Mouse (Mus musculus) limb, embryonic 11.5 days (tissue): ENCODE measurements around the gene Psmd3. TPM values are rescaled to one million over a fixed set of nuclear protein-coding genes. Genes with fewer than 3 reads are reported as not detected.

ENCODE experiments used
- ATAC-seq: fragments of 200-750 bp; cut with Nextera tagmentation; 2 replicates; pipeline ENCODE4 v1.8.0; 2017; ENCODE audit warnings: low read depth; ENCODE audit not compliant: insufficient number of reproducible peaks, low FRiP score, low TSS enrichment
- DNase-seq: peaks from one replicate; pipeline ENCODE4 v3.0.0-alpha.2; 2015; ENCODE audit warnings: low spot score
- H3K27ac ChIP-seq: fragments of 300-500 bp; sonication (generic); replicated peaks from 2 replicates; pipeline ENCODE4 v1.5.1; 2014; ENCODE audit warnings: low read depth, mild to moderate bottlenecking, low read length
- H3K27me3 ChIP-seq: fragments of 300-500 bp; sonication (generic); 2 replicates; pipeline ENCODE4 v1.6.1; 2014; ENCODE audit warnings: mild to moderate bottlenecking, low read length, mixed read lengths; ENCODE audit not compliant: control insufficient read depth, insufficient read depth
- H3K36me3 ChIP-seq: fragments of 300-500 bp; sonication (generic); 2 replicates; pipeline ENCODE4 v1.6.1; 2014; ENCODE audit warnings: mild to moderate bottlenecking, low read length, moderate library complexity, mixed read lengths; ENCODE audit not compliant: control insufficient read depth, insufficient read depth
- H3K4me1 ChIP-seq: fragments of 300-500 bp; sonication (generic); 2 replicates; pipeline ENCODE4 v1.6.1; 2014; ENCODE audit warnings: low read length, mixed read lengths; ENCODE audit not compliant: control insufficient read depth, insufficient read depth
- H3K4me2 ChIP-seq: fragments of 300-500 bp; sonication (generic); 2 replicates; pipeline ENCODE4 v1.6.1; 2014; ENCODE audit warnings: low read depth, mild to moderate bottlenecking, moderate library complexity; ENCODE audit not compliant: severe bottlenecking
- H3K4me3 ChIP-seq: fragments of 300-500 bp; sonication (generic); 2 replicates; pipeline ENCODE4 v1.5.1; 2014; ENCODE audit warnings: low read depth, low read length
- H3K9ac ChIP-seq: fragments of 300-500 bp; sonication (generic); 2 replicates; pipeline ENCODE4 v1.6.1; 2014; ENCODE audit warnings: mild to moderate bottlenecking, low read length
- H3K9me3 ChIP-seq: fragments of 300-500 bp; sonication (generic); 2 replicates; pipeline ENCODE4 v1.6.1; 2016; ENCODE audit warnings: low read length; ENCODE audit not compliant: control insufficient read depth
- WGBS: fragments of 180-500 bp; shearing (Covaris S2); extraction: QIAGEN DNeasy Blood & Tissue Kit; methylation state at CpG from one replicate; pipeline ENCODE4 v1.1.7; 2014; 5-methylcytosine and 5-hydroxymethylcytosine counted together
- polyA plus RNA-seq: library from polyadenylated mRNA; unstranded; fragments of >200 nt; fragmentation: Nextera tagmentation; extraction: Ambion mirVana; gene quantifications from 2 replicates; pipeline ENCODE4 v1.2.1, GENCODE M21; 2014

The Psmd3 gene
- polyA plus RNA-seq, 1 experiment from 2014 or later: 187 TPM

DNA sequence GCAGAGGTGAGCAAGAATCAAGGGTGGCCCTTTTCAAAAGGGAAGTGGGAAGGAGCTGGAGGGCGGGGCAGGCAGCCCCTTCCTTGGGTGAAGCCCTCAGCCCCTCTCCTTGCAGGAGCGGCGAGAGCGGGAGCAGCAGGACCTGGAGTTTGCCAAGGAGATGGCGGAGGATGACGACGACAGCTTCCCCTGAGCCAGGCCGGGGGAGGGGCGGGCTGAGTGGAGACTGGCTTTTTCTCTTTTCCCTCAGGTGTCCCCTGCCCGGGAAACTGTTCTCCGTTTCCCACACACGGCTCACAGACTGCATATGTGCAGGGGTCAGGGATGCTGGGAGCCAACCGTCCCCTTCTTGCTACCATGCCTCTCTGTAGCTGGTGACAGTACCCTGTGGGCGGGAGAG is 13.1 kb downstream of the Psmd3 start:
- Histone ChIP-seq H3K36me3 (peaks cover 32% of the 10 kb centered on the region; the same call in 1 of the 2 replicates), H3K4me1 (no peaks in the 10 kb centered on the region), H3K9ac (no peak overlapping the region), H3K9me3 (no peaks in the 10 kb centered on the region), H3K4me3 (no peak overlapping the region), H3K27me3 (no peaks in the 10 kb centered on the region), H3K27ac (no peak overlapping the region), H3K4me2 (no peak overlapping the region)
- DNase-seq (no peak), ATAC-seq (no peak)
- WGBS: 73% methylated on average over 14 of the region's 14 CpGs

DNA sequence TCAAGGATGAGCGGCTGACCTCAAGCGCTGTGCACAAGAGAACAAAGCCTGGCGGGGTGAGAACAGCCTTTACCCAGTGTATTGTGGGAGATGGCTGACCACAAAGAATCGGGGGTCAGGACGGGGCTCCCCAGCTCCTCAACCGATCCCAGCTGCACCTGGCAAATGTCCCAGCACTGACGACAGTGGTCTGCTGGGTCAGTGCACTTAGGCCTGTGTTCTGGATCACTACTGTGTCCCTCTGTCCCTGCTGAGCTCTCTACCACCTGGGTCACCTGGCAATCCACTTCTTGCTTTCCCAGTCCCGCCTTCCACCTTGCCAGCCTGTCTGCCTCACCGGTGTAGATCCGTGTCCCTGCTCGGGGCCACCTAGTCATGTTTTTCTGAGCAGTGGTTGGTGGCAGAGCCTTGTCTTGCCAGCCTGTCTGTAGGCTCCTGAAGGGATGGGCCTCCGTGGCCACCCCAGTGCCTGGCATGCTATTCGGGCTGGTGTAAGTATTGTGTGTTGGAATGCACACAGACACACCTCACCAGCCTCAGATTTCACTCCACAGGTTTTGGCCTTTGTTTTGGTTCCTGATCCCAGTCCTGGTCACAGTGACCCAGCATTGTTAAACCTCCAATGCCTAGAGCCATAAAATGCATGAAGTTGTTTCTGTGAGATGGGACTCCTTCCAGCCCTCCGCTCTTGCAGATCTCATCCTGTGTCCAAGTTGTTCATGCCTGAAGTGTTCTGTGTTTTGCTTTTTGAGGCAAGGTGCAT is 14.3 kb downstream of the Psmd3 start:
- Histone ChIP-seq H3K4me1 (no peaks in the 10 kb centered on the region), H3K4me2 (no peak overlapping the region), H3K4me3 (no peak overlapping the region), H3K9me3 (no peaks in the 10 kb centered on the region), H3K27me3 (no peaks in the 10 kb centered on the region), H3K36me3 (peaks cover 24% of the 10 kb centered on the region; the same call in 1 of the 2 replicates), H3K27ac (no peak overlapping the region), H3K9ac (no peak overlapping the region)
- 90% methylated on average over 14 of the region's 14 CpGs for WGBS
- no peak for ATAC-seq
- DNase-seq: no peak

DNA sequence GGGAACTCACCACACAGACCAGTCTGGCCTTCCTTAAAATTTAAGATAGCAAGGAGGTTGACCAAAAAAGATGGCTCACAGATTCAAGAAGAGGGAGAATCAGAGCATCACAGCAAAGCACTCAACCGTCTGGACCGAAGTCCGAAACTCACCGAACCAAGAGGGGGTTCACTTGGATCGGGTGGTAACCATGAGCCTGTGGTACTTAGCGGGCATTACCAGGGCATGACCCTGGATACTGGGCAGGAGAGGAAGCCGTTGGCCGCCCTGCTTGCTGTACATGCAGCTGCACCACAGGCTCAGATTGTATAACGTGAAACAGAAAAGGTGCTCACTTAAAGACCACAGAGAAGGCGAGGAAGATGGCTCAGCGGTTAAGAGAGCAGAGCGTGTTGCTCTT is 14.9 kb downstream of the Psmd3 start:
- ATAC-seq (no peak), DNase-seq (no peak)
- H3K27ac ChIP-seq: no peak overlapping the region
- peaks cover 19% of the 10 kb centered on the region; the same call in 1 of the 2 replicates for H3K36me3 ChIP-seq
- WGBS: 90% methylated on average over 12 of the region's 12 CpGs
- H3K27me3 ChIP-seq: no peaks in the 10 kb centered on the region
- H3K4me1 ChIP-seq: no peaks in the 10 kb centered on the region
- no peak overlapping the region for H3K9ac ChIP-seq
- H3K4me3 ChIP-seq: no peak overlapping the region
- H3K4me2 ChIP-seq: no peak overlapping the region
- no peaks in the 10 kb centered on the region for H3K9me3 ChIP-seq

DNA sequence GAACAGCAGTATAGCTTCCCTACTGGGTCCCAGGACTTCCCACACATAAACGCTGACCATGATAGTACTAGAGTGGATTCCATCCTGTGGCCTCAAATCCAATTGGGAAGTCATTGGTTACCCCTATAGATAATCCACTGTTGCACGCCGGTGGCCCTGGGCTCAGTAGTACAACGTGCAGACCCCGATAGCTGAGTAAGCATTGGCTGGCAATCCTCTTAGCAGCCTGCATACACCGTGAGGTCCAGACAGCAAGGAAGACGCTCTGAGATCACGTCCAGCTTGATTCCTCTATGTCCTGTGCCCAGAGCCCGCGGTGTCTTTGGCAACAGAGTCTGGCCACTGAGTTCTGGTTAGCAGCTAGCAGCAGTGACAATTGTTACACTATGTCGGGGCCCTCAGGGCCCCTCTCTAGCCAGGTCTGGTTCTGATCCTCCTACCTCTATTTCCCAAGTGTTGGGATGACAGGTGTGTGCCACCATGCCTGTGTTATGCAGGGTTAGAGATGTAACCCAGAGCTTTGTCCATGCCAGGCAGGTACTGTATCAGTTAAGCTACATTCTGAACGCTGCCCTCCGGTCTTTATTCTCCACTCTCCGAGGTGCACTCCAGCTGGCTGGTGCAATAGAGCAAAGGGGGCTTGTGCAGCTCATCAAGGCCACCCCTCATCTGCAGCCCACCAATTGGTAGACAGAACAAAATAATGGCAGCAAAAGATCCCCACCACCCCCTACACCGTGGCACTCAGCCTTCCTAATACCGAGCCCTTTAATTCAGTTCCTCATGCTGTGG is 16.7 kb downstream of the Psmd3 start:
- no peak overlapping the region for H3K9ac ChIP-seq
- no peaks in the 10 kb centered on the region for H3K27me3 ChIP-seq
- no peak overlapping the region for H3K4me2 ChIP-seq
- WGBS: 85% methylated on average over 16 of the region's 16 CpGs
- 0 out of 2 replicates have a peak, but pooled peaks cover 3% of the 10 kb centered on the region for H3K4me1 ChIP-seq
- no peaks in the 10 kb centered on the region for H3K9me3 ChIP-seq
- peaks cover 17% of the 10 kb centered on the region; the same call in 1 of the 2 replicates for H3K36me3 ChIP-seq
- H3K4me3 ChIP-seq: no peak overlapping the region
- H3K27ac ChIP-seq: no peak overlapping the region
- ATAC-seq (no peak), DNase-seq (no peak)

DNA sequence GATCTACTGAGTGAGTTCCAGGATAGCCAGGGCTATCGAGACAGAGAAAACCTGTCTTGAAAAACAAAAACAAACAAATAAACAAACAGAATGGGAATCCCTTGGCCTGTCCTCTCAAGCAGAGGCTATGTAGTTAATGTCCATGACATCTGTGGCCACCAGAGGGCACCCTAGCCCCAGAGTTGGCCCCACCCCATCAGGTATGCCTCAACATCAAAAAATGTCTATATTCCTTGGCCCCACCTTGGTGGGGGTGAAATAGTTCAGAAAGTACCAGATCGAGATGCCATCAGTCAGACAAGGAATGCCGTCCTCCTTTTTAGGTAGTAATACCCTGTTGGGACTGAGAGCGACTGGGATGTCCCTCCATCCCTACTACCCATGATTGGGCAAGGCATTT is 17.6 kb downstream of the Psmd3 start:
- no peak overlapping the region for H3K4me2 ChIP-seq
- H3K9ac ChIP-seq: no peak overlapping the region
- no peak overlapping the region for H3K4me3 ChIP-seq
- no peaks in the 10 kb centered on the region for H3K27me3 ChIP-seq
- H3K4me1 ChIP-seq: 0 out of 2 replicates have a peak, but pooled peaks cover 3% of the 10 kb centered on the region
- DNase-seq: peak; percentile 82
- H3K9me3 ChIP-seq: no peaks in the 10 kb centered on the region
- peaks cover 16% of the 10 kb centered on the region; the same call in 1 of the 2 replicates for H3K36me3 ChIP-seq
- no peak for ATAC-seq
- WGBS: 33% methylated on average over 4 of the region's 4 CpGs
- H3K27ac ChIP-seq: no peak overlapping the region

DNA sequence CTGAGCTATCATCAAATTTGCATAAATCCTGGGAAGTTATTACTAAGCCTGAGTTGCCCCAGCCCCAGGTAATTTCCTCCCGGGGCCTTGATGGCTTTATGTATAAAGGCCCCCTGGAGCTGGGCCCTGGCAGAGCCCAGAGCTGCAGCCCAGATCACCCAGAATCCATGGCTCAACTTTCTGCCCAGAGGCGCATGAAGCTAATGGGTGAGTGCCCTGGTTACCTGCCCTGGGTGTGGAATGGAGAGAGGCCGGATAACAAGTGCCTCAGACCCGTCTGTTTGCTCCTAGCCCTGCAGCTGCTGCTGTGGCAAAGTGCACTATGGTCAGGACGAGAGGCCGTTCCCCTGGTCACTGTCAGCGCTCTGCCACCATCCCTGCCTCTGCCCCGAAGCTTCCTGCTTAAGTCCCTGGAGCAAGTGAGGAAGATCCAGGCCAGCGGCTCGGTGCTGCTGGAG is 18.9 kb downstream of the Psmd3 start, which contains the start of gene Csf3:
Gene Csf3, plus strand, starts transcription at position 51 of the 458 bp plus-strand sequence.
- Histone ChIP-seq H3K27me3 (no peaks in the 10 kb centered on the region), H3K9ac (no peak within 1 kb of the TSS), H3K4me1 (0 out of 2 replicates have a peak, but pooled peaks cover 3% of the 10 kb centered on the region), H3K4me2 (no peak within 1 kb of the TSS), H3K27ac (no peak within 1 kb of the TSS), H3K9me3 (no peaks in the 10 kb centered on the region), H3K36me3 (peaks cover 16% of the 10 kb centered on the region; the same call in 1 of the 2 replicates), H3K4me3 (no peak within 1 kb of the TSS)
- ATAC-seq (no peak), DNase-seq (no peak)
- 43% methylated on average over 10 of the region's 10 CpGs for WGBS

DNA sequence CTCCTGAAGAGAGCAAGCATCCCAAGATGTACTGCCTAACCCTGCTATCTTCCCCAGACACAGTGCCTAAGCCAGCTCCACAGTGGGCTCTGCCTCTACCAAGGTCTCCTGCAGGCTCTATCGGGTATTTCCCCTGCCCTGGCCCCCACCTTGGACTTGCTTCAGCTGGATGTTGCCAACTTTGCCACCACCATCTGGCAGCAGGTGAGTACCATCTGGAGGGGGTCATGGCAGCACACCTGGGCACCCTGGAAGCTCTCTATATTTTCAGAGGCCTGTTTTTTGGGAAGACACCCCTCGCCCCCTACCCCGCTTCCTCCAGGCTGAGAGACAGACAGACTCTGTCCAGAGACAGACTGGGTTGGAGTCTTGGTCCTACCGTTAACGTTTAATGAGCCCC is 20.0 kb downstream of the Psmd3 start:
- no peak overlapping the region for H3K9ac ChIP-seq
- no peak overlapping the region for H3K4me2 ChIP-seq
- H3K4me1 ChIP-seq: 0 out of 2 replicates have a peak, but pooled peaks cover 3% of the 10 kb centered on the region
- peaks cover 19% of the 10 kb centered on the region for H3K36me3 ChIP-seq
- no peaks in the 10 kb centered on the region for H3K9me3 ChIP-seq
- no peak for ATAC-seq
- WGBS: 71% methylated on average over 5 of the region's 5 CpGs
- H3K27ac ChIP-seq: no peak overlapping the region
- no peak for DNase-seq
- H3K27me3 ChIP-seq: no peaks in the 10 kb centered on the region
- H3K4me3 ChIP-seq: no peak overlapping the region

DNA sequence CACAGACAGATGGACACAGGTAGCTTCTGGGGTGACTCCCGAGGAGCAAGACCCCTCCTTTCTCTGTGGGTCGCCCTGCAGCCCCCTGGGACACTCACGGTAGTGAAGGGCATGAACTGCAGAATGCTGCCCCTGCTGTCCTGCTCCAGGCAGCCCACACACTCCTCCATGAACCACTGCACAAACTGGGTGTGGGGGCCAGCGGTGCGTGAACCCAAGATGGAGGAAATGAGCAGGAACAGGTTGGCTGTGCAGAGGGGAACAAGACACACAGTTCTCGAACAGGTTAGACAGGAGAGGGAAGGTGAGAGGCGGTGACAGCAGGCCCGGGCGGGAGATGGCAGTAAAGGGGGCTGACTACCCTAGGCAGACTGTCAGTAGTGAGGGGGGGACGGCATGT is 22.7 kb downstream of the Psmd3 start:
- no peak overlapping the region for H3K27ac ChIP-seq
- 86% methylated on average over 10 of the region's 10 CpGs for WGBS
- peaks cover 30% of the 10 kb centered on the region for H3K36me3 ChIP-seq
- no peak overlapping the region for H3K4me3 ChIP-seq
- no peak for ATAC-seq
- H3K4me1 ChIP-seq: 0 out of 2 replicates have a peak, but pooled peaks cover 3% of the 10 kb centered on the region
- H3K4me2 ChIP-seq: no peak overlapping the region
- H3K9ac ChIP-seq: no peak overlapping the region
- H3K27me3 ChIP-seq: no peaks in the 10 kb centered on the region
- no peak for DNase-seq
- no peaks in the 10 kb centered on the region for H3K9me3 ChIP-seq
